Mouse (Mus musculus) midbrain, embryonic 14.5 days (tissue): ENCODE data around the gene Zfyve19. TPM values are rescaled to one million over a fixed set of nuclear protein-coding genes. Genes with fewer than 3 reads are reported as not detected.
A peak's percentile ranks its signal among the peaks of the same experiment; 100 is the strongest.

Source experiments
- ATAC-seq: fragments of 200-750 bp; cut with Nextera tagmentation; 2 replicates; pipeline ENCODE4 v1.8.0; 2017; ENCODE audit warnings: moderate number of reproducible peaks, moderate library complexity; ENCODE audit not compliant: low FRiP score, low TSS enrichment
- DNase-seq: peaks from one replicate; pipeline ENCODE4 v3.0.0-alpha.2; 2015
- H3K27ac ChIP-seq: fragments of 300-500 bp; sonication (generic); replicated peaks from 2 replicates; pipeline ENCODE4 v1.5.1; 2014; ENCODE audit warnings: mild to moderate bottlenecking, low read depth, low read length, moderate library complexity
- H3K27me3 ChIP-seq: fragments of 300-500 bp; sonication (generic); 2 replicates; pipeline ENCODE4 v1.6.1; 2014; ENCODE audit warnings: low read length, control low read depth, mixed read lengths; ENCODE audit not compliant: control insufficient read depth, insufficient read depth
- H3K36me3 ChIP-seq: fragments of 300-500 bp; sonication (generic); 2 replicates; pipeline ENCODE4 v1.6.1; 2014; ENCODE audit warnings: low read length, control low read depth; ENCODE audit not compliant: control insufficient read depth, insufficient read depth
- H3K4me1 ChIP-seq: fragments of 300-500 bp; sonication (generic); 2 replicates; pipeline ENCODE4 v1.6.1; 2014; ENCODE audit warnings: mild to moderate bottlenecking, antibody characterized with exemption, low read length, control low read depth; ENCODE audit not compliant: control insufficient read depth, insufficient read depth
- H3K4me2 ChIP-seq: fragments of 300-500 bp; sonication (generic); 2 replicates; pipeline ENCODE4 v1.6.1; 2014; ENCODE audit warnings: mild to moderate bottlenecking, low read length, moderate library complexity
- H3K4me3 ChIP-seq: fragments of 300-500 bp; sonication (generic); replicated peaks from 2 replicates; pipeline ENCODE4 v1.5.1; 2014; ENCODE audit warnings: low read depth, low read length
- H3K9ac ChIP-seq: fragments of 300-500 bp; sonication (generic); replicated peaks from 2 replicates; pipeline ENCODE4 v1.6.1; 2014; ENCODE audit warnings: mild to moderate bottlenecking, low read length, moderate library complexity
- H3K9me3 ChIP-seq: fragments of 300-500 bp; sonication (generic); 2 replicates; pipeline ENCODE4 v1.6.1; 2016; ENCODE audit warnings: low read length, control low read depth, mixed read lengths; ENCODE audit not compliant: control insufficient read depth
- WGBS: fragments of 180-500 bp; shearing (Covaris S2); extraction: QIAGEN DNeasy Blood & Tissue Kit; methylation state at CpG from one replicate; pipeline ENCODE4 v1.1.7; 2014; 5-methylcytosine and 5-hydroxymethylcytosine counted together
- polyA plus RNA-seq: library from polyadenylated mRNA; unstranded; fragments of >200 nt; fragmentation: Nextera tagmentation; extraction: Ambion mirVana; gene quantifications from 2 replicates; pipeline ENCODE4 v1.2.1, GENCODE M21; 2014

Gene Zfyve19
- polyA plus RNA-seq, 1 experiment from 2014 or later: 57.3 TPM

- peaks cover 11% of the 10 kb centered on the region; the same call in 1 of the 2 replicates for H3K27me3 ChIP-seq
- no peaks in the 10 kb centered on the region for H3K9me3 ChIP-seq
- peaks cover 4% of the 10 kb centered on the region; the same call in 1 of the 2 replicates for H3K36me3 ChIP-seq
- no peak overlapping the region for H3K27ac ChIP-seq
- WGBS: 84% methylated on average over 8 of the region's 8 CpGs
- DNase-seq (no peak), ATAC-seq (no peak)
- no peak overlapping the region for H3K4me2 ChIP-seq
- no peak overlapping the region for H3K9ac ChIP-seq
- peaks cover 19% of the 10 kb centered on the region for H3K4me1 ChIP-seq
- H3K4me3 ChIP-seq: no peak overlapping the region
Observed at GRCm38 (mm10) chr2:119171574-119171973, 36.8 kb upstream of the Zfyve19 start.

DNA sequence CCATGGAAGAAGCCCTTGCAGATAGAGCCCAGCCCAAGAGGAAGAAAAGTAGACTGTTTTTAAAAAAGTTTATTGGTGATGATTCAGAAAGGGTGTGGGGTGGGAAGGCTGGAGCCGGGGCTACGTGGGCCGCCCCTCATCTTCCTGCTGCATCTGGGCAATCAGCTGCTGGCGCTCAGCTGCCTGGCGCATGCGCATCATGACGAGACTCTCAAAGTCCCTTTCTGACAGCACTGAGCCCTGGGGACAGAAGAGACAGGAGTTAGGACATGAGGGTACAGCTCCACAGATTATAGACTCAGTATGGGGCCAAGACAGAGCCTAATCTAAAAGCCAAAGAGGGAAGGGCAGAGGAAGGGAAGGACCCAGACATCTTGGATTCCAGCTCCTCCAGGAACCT is 36.0 kb upstream of the Zfyve19 start:
- no peak for ATAC-seq
- peak overlapping the region; percentile 5; the same call in 1 of the 2 replicates for H3K27ac ChIP-seq
- H3K36me3 ChIP-seq: peaks cover 12% of the 10 kb centered on the region; the same call in 1 of the 2 replicates
- H3K9ac ChIP-seq: no peak overlapping the region
- no peak for DNase-seq
- H3K4me2 ChIP-seq: no peak overlapping the region; the same call in 1 of the 2 replicates
- no peaks in the 10 kb centered on the region for H3K9me3 ChIP-seq
- H3K4me1 ChIP-seq: peaks cover 12% of the 10 kb centered on the region; the same call in 1 of the 2 replicates
- H3K4me3 ChIP-seq: no peak overlapping the region
- WGBS: 83% methylated on average over 7 of the region's 7 CpGs
- H3K27me3 ChIP-seq: 0 out of 2 replicates have a peak, but pooled peaks cover 5% of the 10 kb centered on the region

DNA sequence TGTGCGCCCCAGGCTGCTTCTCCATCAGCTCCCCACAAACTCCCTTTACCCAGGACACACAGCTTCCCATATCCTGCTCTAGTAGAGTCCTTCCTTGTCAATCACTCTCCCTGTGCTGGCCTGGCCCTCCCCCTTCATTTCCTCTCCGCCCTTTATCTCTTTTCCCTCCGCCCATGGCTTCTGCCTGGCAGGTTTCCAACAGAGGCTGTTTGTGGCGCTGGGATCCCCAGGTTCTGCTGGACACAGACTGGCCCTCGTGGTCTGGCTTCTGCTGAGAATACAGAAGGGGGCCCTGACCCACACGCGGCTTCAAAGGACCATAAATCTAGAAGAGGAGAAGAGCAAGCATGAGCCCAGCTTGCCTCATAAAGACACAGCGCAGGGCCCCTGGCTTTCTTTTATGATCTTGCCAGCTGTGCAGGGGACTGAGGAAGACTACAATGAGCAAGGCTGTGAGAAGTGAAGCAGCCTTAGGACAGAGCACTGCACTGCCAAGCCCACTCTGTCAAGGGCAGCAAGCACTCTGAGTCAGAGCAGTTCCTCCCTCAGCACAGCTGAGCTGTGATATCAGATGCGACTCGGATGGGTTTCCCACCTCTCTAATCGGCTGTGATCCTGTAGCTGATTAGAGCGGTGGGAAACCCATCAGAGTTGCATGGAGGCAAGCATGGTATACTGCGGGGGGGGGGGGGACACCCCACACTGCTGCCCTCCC is 35.4 kb upstream of the Zfyve19 start:
- 19% methylated on average over 13 of the region's 13 CpGs for WGBS
- H3K9ac ChIP-seq: peak overlapping the region; percentile 14; the same call in 1 of the 2 replicates
- ATAC-seq (peak; percentile 35; the same call in 1 of the 2 replicates), DNase-seq (peak; percentile 71)
- H3K4me1 ChIP-seq: 0 out of 2 replicates have a peak, but pooled peaks cover 7% of the 10 kb centered on the region
- peak overlapping the region; percentile 30 for H3K4me2 ChIP-seq
- H3K9me3 ChIP-seq: no peaks in the 10 kb centered on the region
- 0 out of 2 replicates have a peak, but pooled peaks cover under 1% of the 10 kb centered on the region for H3K27me3 ChIP-seq
- no peak overlapping the region for H3K4me3 ChIP-seq
- peaks cover 14% of the 10 kb centered on the region for H3K36me3 ChIP-seq
- H3K27ac ChIP-seq: peak overlapping the region; percentile 5

DNA sequence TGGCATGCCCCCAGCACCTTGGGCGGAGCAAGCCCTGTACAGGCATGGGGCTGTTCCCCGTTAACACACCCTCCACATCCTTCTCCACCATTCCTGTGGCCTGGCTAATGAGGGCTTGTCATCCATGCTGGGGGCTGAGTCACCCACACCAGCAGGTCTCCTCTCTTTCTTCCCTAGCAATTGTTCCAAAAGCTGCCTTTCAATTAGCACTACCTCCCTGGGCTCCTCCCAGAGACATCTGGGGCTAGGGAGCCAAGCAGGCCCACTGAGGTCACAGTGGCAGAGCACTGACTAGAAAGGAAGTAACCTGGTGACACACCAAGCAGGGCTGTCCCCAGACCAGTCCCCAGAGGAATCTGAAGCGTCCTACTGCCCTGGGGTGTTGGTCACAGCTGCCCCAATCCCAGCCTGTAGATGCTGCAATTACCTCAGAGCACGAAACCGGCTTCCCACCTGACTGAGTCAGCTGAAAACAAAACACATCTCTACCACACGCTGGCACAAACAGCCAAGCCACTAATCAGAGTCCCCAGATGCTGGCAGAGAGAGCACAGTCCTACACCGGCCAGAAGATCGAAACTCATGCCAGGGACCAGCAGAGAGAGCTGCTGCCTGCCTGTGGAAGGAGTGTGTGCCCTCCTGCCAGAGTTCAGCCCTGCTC is 34.3 kb upstream of the Zfyve19 start, which contains the start of gene Gm14137:
Gene Gm14137 (plus strand): TSS at position 519 of the 661 bp plus-strand sequence.
- 0 out of 2 replicates have a peak, but pooled peaks cover 7% of the 10 kb centered on the region for H3K4me1 ChIP-seq
- 41% methylated on average over 8 of the region's 8 CpGs for WGBS
- no peak within 1 kb of the TSS for H3K4me2 ChIP-seq
- no peaks in the 10 kb centered on the region for H3K9me3 ChIP-seq
- H3K27ac ChIP-seq: no peak within 1 kb of the TSS; the same call in 1 of the 2 replicates
- no peak within 1 kb of the TSS for H3K4me3 ChIP-seq
- ATAC-seq (no peak), DNase-seq (no peak)
- no peaks in the 10 kb centered on the region for H3K27me3 ChIP-seq
- peaks cover 24% of the 10 kb centered on the region for H3K36me3 ChIP-seq
- H3K9ac ChIP-seq: peak within 1 kb of the TSS; percentile 14; the same call in 1 of the 2 replicates

DNA sequence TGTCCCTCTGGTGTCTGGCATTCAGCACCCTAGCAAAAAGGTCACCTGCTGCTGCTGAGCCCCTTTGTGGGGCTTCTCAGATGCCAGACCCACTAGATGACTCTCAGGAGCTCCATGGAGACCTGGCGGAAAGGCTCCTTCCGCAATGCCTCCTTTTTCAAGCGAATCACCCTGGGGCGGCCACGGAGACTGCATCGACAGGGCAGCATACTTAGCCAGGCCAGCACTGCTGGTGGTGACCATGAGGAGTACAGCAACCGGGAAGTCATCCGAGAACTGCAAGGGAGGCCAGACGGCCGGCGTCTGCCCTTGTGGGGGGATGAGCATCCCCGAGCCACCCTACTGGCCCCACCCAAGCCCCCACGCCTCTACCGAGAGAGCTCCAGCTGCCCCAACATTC is 33.6 kb upstream of the Zfyve19 start:
- no peak overlapping the region for H3K4me2 ChIP-seq
- H3K4me1 ChIP-seq: 0 out of 2 replicates have a peak, but pooled peaks cover 7% of the 10 kb centered on the region
- H3K27ac ChIP-seq: no peak overlapping the region
- ATAC-seq (no peak), DNase-seq (no peak)
- no peak overlapping the region for H3K4me3 ChIP-seq
- 50% methylated on average over 14 of the region's 14 CpGs for WGBS
- peaks cover 32% of the 10 kb centered on the region for H3K36me3 ChIP-seq
- no peak overlapping the region for H3K9ac ChIP-seq
- H3K27me3 ChIP-seq: no peaks in the 10 kb centered on the region
- no peaks in the 10 kb centered on the region for H3K9me3 ChIP-seq

DNA sequence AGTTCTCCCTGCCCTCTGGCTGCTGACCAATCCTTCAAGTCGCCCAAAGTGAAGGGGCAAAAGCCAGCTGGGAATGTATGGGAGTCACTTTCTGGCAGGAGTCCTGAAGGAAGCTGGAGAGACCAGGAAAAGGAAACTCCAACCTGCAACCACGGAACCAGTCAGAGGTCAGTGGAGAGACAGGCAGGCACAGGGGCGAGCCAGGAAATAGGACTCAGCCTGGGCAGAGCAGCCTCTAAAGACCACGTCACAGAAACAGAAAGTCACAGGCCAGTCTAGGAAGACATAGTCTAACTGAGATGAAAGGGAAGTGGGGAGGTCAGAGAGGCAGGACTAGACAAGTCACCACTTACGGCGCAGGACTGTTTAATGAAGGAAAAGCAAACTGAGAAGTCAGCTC is 32.8 kb upstream of the Zfyve19 start:
- Histone ChIP-seq H3K4me1 (0 out of 2 replicates have a peak, but pooled peaks cover 7% of the 10 kb centered on the region), H3K27ac (no peak overlapping the region), H3K27me3 (no peaks in the 10 kb centered on the region), H3K9ac (no peak overlapping the region), H3K9me3 (no peaks in the 10 kb centered on the region), H3K4me3 (no peak overlapping the region), H3K4me2 (no peak overlapping the region), H3K36me3 (peaks cover 39% of the 10 kb centered on the region)
- DNase-seq: no peak
- ATAC-seq: no peak
- 77% methylated on average over 6 of the region's 6 CpGs for WGBS

DNA sequence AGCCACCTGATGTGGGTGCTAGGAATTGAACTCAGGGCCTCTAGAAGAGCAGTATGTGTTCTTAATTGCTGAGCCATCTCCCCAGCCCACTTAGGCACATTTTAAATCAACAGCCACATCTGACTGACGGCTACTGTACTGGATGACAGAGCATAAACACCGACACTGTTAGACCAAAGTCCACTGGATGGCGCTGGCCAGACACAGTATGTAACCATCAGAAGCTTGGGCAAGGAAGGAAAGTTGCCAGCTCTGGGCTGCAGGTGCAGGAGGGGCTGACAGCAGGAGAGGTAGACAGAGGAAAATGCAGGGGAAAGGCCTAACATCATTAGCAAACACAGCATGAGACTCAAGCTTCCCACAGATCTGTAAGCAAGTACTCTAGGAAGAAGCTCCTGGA is 31.7 kb upstream of the Zfyve19 start:
- Histone ChIP-seq H3K4me1 (0 out of 2 replicates have a peak, but pooled peaks cover 7% of the 10 kb centered on the region), H3K4me3 (no peak overlapping the region), H3K27ac (no peak overlapping the region), H3K4me2 (no peak overlapping the region), H3K27me3 (no peaks in the 10 kb centered on the region), H3K9ac (no peak overlapping the region), H3K9me3 (no peaks in the 10 kb centered on the region), H3K36me3 (peaks cover 44% of the 10 kb centered on the region)
- ATAC-seq: no peak
- WGBS: 59% methylated on average over 3 of the region's 3 CpGs
- DNase-seq: no peak

DNA sequence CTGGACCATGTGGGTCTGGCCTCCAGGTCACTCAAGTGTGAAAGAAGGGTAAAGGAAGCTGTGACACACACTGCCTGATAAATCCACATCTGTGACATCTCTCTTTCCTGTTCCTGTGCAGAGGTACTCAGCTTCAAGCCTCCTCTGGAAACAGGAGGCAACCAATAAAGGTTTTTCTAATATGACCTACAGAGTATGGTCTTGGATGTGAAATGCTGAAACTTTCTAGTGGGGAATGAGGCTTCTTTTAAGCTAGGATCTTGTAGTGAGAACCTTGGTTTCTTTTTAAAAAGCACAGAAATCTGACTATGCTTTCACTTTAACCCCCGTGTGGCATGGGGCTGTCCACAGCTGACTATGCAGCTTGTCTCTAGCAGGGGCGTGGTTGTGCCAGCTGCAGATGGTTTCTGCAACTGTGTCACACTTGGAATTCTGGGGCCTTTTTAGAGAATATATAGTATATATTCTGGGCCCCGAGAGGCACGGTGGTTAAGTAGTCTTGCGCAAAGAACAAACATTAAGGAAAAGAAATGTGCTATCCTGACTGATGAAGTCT is 31.0 kb upstream of the Zfyve19 start:
- 0 out of 2 replicates have a peak, but pooled peaks cover 6% of the 10 kb centered on the region for H3K4me1 ChIP-seq
- no peak overlapping the region for H3K27ac ChIP-seq
- H3K9ac ChIP-seq: no peak overlapping the region
- no peaks in the 10 kb centered on the region for H3K27me3 ChIP-seq
- ATAC-seq: no peak
- H3K4me2 ChIP-seq: no peak overlapping the region
- 91% methylated on average over 5 of the region's 5 CpGs for WGBS
- DNase-seq: no peak
- peaks cover 44% of the 10 kb centered on the region for H3K36me3 ChIP-seq
- H3K4me3 ChIP-seq: no peak overlapping the region
- no peaks in the 10 kb centered on the region for H3K9me3 ChIP-seq
